Comparison of ENCODE assay signal across 10 mouse cellular contexts in the genomic region with DNA sequence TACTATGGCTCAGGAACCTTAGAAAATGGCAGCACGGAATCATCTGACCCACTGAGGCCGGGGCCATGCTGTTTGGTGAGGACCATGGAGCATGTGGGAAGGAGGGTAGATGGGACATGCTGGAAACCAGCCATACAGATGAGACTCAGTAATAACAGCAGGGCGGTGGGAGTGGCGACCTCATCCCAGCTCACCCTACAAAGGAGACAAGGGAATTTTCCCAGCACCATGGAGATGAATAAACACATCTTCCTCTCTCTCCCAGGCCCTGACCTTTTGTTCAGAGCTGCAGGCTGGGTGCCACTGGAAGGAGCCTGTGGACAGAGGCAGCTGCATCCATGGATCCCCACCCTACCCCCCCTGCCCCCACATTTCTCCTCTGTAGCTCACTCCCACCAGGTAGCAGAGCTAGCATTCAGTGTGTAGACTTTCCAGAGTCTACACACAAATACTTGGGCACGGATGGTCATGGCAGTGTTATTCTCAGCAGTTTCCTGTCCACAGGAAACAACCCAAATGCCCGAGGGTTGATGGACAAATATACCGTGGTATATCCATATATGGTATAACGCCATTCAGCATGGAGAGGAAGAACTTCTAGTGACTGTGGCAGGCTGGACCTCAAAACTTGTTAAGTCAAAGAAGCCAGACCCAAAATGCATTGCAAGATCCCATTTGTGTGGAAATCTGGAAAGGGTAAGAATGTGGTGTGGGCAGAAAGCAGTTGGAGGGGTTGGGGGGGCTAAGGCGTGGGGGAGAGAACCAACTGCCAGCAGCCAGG. TPM values are rescaled to one million over a fixed set of nuclear protein-coding genes. Genes with fewer than 3 reads are reported as not detected.
A peak's percentile ranks its signal among the peaks of the same experiment; 100 is the strongest.
DNase-seq lines count a peak whose midpoint lies in the region; ATAC-seq and TF ChIP-seq lines count a peak whose summit lies in the region.
"Had no signal": no experiment of that assay in that cellular context is flagged by ENCODE, and none has a peak within 500 bp of the region (broad histone marks: within the 10 kb centered on the region; RNA-seq: fewer than 3 reads in every experiment).

No protein-coding gene starts in this region.

- H3K4me3 ChIP-seq in liver, embryonic 13.5 days (replicated peaks), result no peak overlapping the region
- no peak overlapping the region for H3K4me3 ChIP-seq in liver, embryonic 12.5 days
- no peak overlapping the region for H3K4me3 ChIP-seq in limb, embryonic 14.5 days (replicated peaks; ENCODE audit: low read length)
- H3K4me3 ChIP-seq in neural tube, embryonic 14.5 days (ENCODE audit: low read depth, low read length), result no peak overlapping the region

- H3K4me2 ChIP-seq in liver, embryonic 13.5 days, result no peak overlapping the region
- H3K4me2 ChIP-seq in liver, embryonic 12.5 days, result no peak overlapping the region
- H3K4me2 ChIP-seq in limb, embryonic 14.5 days (replicated peaks; ENCODE audit: low read depth, low read length, severe bottlenecking), result no peak overlapping the region
- no peak overlapping the region for H3K4me2 ChIP-seq in neural tube, embryonic 14.5 days (ENCODE audit: low read depth, low read length)

- H3K9ac ChIP-seq in liver, embryonic 13.5 days, result no peak overlapping the region
- H3K9ac ChIP-seq in liver, embryonic 12.5 days, result no peak overlapping the region
- H3K9ac ChIP-seq in limb, embryonic 14.5 days (ENCODE audit: low read depth, low read length, severe bottlenecking), result no peak overlapping the region
- H3K9ac ChIP-seq in neural tube, embryonic 14.5 days (replicated peaks; ENCODE audit: low read depth, low read length), result no peak overlapping the region

- H3K4me1 ChIP-seq in liver, embryonic 13.5 days (replicated peaks), result peaks cover 19% of the 10 kb centered on the region; the same call in 1 of the 2 replicates
- peaks cover 20% of the 10 kb centered on the region; the same call in 1 of the 2 replicates for H3K4me1 ChIP-seq in liver, embryonic 12.5 days
- H3K4me1 ChIP-seq in limb, embryonic 14.5 days (ENCODE audit: control insufficient read depth, insufficient read depth, low read length), result 0 out of 2 replicates have a peak, but pooled peaks cover 8% of the 10 kb centered on the region
- H3K4me1 ChIP-seq in neural tube, embryonic 14.5 days (ENCODE audit: control insufficient read depth, insufficient read depth, low read length), result 0 out of 2 replicates have a peak, but pooled peaks cover 3% of the 10 kb centered on the region

- no peak for TF ChIP-seq POLR2A in limb, embryonic 14.5 days (IDR thresholded peaks at IDR 0.05; ENCODE audit: borderline replicate concordance, extremely low read depth, insufficient read depth, insufficient read length)

- no peaks in the 10 kb centered on the region for H3K9me3 ChIP-seq in liver, embryonic 13.5 days (replicated peaks)
- H3K9me3 ChIP-seq in liver, embryonic 12.5 days (replicated peaks), result no peaks in the 10 kb centered on the region
- no peaks in the 10 kb centered on the region for H3K9me3 ChIP-seq in limb, embryonic 14.5 days (ENCODE audit: control insufficient read depth, low read length)
- no peaks in the 10 kb centered on the region for H3K9me3 ChIP-seq in neural tube, embryonic 14.5 days (ENCODE audit: control insufficient read depth, low read length)

- no peak for ATAC-seq in liver, embryonic 13.5 days (ENCODE audit: low read depth)
- no peak for ATAC-seq in liver, embryonic 12.5 days
- no peak for ATAC-seq in limb, embryonic 14.5 days (ENCODE audit: low FRiP score, low read depth)
- 0 out of 2 replicates have a peak, but pooled peaks have one; percentile 18 for ATAC-seq in neural tube, embryonic 14.5 days (ENCODE audit: low read depth)
- ATAC-seq in megakaryocyte-erythroid progenitor cell, adult 5-6 weeks (replicated peaks; ENCODE audit: low FRiP score, low TSS enrichment, poor library complexity, severe bottlenecking), result no peak

- peak; percentile 46 for DNase-seq in gastrocnemius, adult 18-20 months (ENCODE audit: low spot score)
- no peak for DNase-seq in gastrocnemius, postnatal 25 days
- DNase-seq in liver, embryonic 13.5 days, result no peak
- no peak for DNase-seq in limb, embryonic 14.5 days (ENCODE audit: low spot score)
- no peak for DNase-seq in thymus, postnatal 0 days (ENCODE audit: low spot score)
- DNase-seq: thymus, postnatal 4 days had no signal

- H3K36me3 ChIP-seq in liver, embryonic 13.5 days, result no peaks in the 10 kb centered on the region
- H3K36me3 ChIP-seq in liver, embryonic 12.5 days, result no peaks in the 10 kb centered on the region
- H3K36me3 ChIP-seq in limb, embryonic 14.5 days (ENCODE audit: control insufficient read depth, insufficient read depth, low read length), result no peaks in the 10 kb centered on the region
- H3K36me3 ChIP-seq in neural tube, embryonic 14.5 days (ENCODE audit: control insufficient read depth, insufficient read depth, low read length), result no peaks in the 10 kb centered on the region

- H3K27me3 ChIP-seq in liver, embryonic 13.5 days, result no peaks in the 10 kb centered on the region
- H3K27me3 ChIP-seq in liver, embryonic 12.5 days (replicated peaks), result no peaks in the 10 kb centered on the region
- H3K27me3 ChIP-seq in limb, embryonic 14.5 days (ENCODE audit: control insufficient read depth, insufficient read depth, low read length), result no peaks in the 10 kb centered on the region
- H3K27me3 ChIP-seq in neural tube, embryonic 14.5 days (ENCODE audit: control insufficient read depth, insufficient read depth, low read length), result no peaks in the 10 kb centered on the region

- peak overlapping the region; percentile 61; the same call in 1 of the 2 replicates for H3K27ac ChIP-seq in liver, embryonic 13.5 days
- no peak overlapping the region for H3K27ac ChIP-seq in liver, embryonic 12.5 days
- peak overlapping the region; percentile 26; the same call in 1 of the 2 replicates for H3K27ac ChIP-seq in limb, embryonic 14.5 days (replicated peaks; ENCODE audit: low read depth, low read length)
- no peak overlapping the region for H3K27ac ChIP-seq in neural tube, embryonic 14.5 days (ENCODE audit: low read depth, low read length)

- 47% methylated on average over 9 of the region's 9 CpGs for WGBS in liver, embryonic 13.5 days (ENCODE audit: insufficient replicate concordance)
- 49% methylated on average over 9 of the region's 9 CpGs for WGBS in liver, embryonic 12.5 days (ENCODE audit: insufficient replicate concordance)
- 73% methylated on average over 9 of the region's 9 CpGs for WGBS in limb, embryonic 14.5 days
- 69% methylated on average over 9 of the region's 9 CpGs for WGBS in neural tube, embryonic 14.5 days

RNA-seq across cellular contexts. Expression of gene Hs1bp3, which starts 35.7 kb away (rescaled TPM):
- 1 to 10 TPM; 6.8 to 7.0 TPM for total RNA-seq in gastrocnemius, adult 18-20 months (2021)
- 1 to 10 TPM; 5.3 to 6.4 TPM for total RNA-seq in gastrocnemius, postnatal 25 days (2021)
- 3.7 and 4.1 TPM in 2 replicates for polyA plus RNA-seq in liver, embryonic 13.5 days (2015; fragmentation: Nextera tagmentation; extraction: Ambion mirVana)
- polyA plus RNA-seq in liver, embryonic 12.5 days (2016; fragmentation: Nextera tagmentation; extraction: Ambion mirVana), result 5.4 and 6.1 TPM in 2 replicates
- 16.7 and 24.9 TPM in 2 replicates for polyA plus RNA-seq in limb, embryonic 14.5 days (2012; rRNA removed)
- polyA plus RNA-seq in limb, embryonic 14.5 days (2014; fragmentation: Nextera tagmentation; extraction: Ambion mirVana), result 12.6 and 13.6 TPM in 2 replicates
- 6.0 and 6.2 TPM in 2 replicates for polyA plus RNA-seq in neural tube, embryonic 14.5 days (2014; fragmentation: Nextera tagmentation; extraction: Ambion mirVana)
- 4.8 and 6.2 TPM in 2 replicates for polyA plus RNA-seq in thymus, postnatal 0 days (2015; fragmentation: Nextera tagmentation; extraction: Ambion mirVana)
- 3.0 and 3.8 TPM in 2 replicates for total RNA-seq in megakaryocyte-erythroid progenitor cell, adult 5-6 weeks (2014; fragmentation: Nextera tagmentation)
- total RNA-seq in megakaryocyte-erythroid progenitor cell, adult 5-6 weeks (2017), result 2.3 and 2.9 TPM in 2 replicates

RNA-seq across cellular contexts. Expression of gene Gdf7, which starts 47.2 kb away (rescaled TPM):
- not detected for total RNA-seq in gastrocnemius, adult 18-20 months (2021)
- not detected for total RNA-seq in gastrocnemius, postnatal 25 days (2021)
- not detected in 2 replicates for polyA plus RNA-seq in liver, embryonic 13.5 days (2015; fragmentation: Nextera tagmentation; extraction: Ambion mirVana)
- not detected in 2 replicates for polyA plus RNA-seq in liver, embryonic 12.5 days (2016; fragmentation: Nextera tagmentation; extraction: Ambion mirVana)
- polyA plus RNA-seq in limb, embryonic 14.5 days (2012; rRNA removed), result 0.62 and 0.81 TPM in 2 replicates
- 0.34 and 0.51 TPM in 2 replicates for polyA plus RNA-seq in limb, embryonic 14.5 days (2014; fragmentation: Nextera tagmentation; extraction: Ambion mirVana)
- 0.43 TPM in 1 of 2 replicates, not detected in the other for polyA plus RNA-seq in neural tube, embryonic 14.5 days (2014; fragmentation: Nextera tagmentation; extraction: Ambion mirVana)
- polyA plus RNA-seq in thymus, postnatal 0 days (2015; fragmentation: Nextera tagmentation; extraction: Ambion mirVana), result 0.09 TPM in 1 of 2 replicates, not detected in the other
- not detected in 2 replicates for total RNA-seq in megakaryocyte-erythroid progenitor cell, adult 5-6 weeks (2014; fragmentation: Nextera tagmentation)
- not detected in 2 replicates for total RNA-seq in megakaryocyte-erythroid progenitor cell, adult 5-6 weeks (2017)
- total RNA-seq: common myeloid progenitor, adult 5-6 weeks had no signal

Comparison
In these comparisons a context has a peak if more than half of its experiments do, and no peak if none do; other contexts are left out.
1. H3K27ac ChIP-seq: peak in liver, embryonic 13.5 days (single experiment) and limb, embryonic 14.5 days (single experiment); none in liver, embryonic 12.5 days (single experiment) and neural tube, embryonic 14.5 days (single experiment).